Mouse (Mus musculus) hindbrain, embryonic 11.5 days (tissue): Measurements from ENCODE around the gene Banf1. TPM values are rescaled to one million over a fixed set of nuclear protein-coding genes. Genes with fewer than 3 reads are reported as not detected.

Experiments
- ATAC-seq: fragments of 200-750 bp; cut with Nextera tagmentation; 2 replicates; pipeline ENCODE4 v1.8.0; 2017; ENCODE audit warnings: mild to moderate bottlenecking, moderate TSS enrichment, moderate library complexity; ENCODE audit not compliant: low FRiP score
- DNase-seq: peaks from one replicate; pipeline ENCODE4 v3.0.0-alpha.2; 2015; ENCODE audit warnings: low spot score
- H3K27ac ChIP-seq: fragments of 300-500 bp; sonication (generic); 2 replicates; pipeline ENCODE4 v1.5.1; 2014; ENCODE audit warnings: mild to moderate bottlenecking, low read depth, low read length
- H3K27me3 ChIP-seq: fragments of 300-500 bp; sonication (generic); 2 replicates; pipeline ENCODE4 v1.6.1; 2014; ENCODE audit warnings: mild to moderate bottlenecking, low read length, moderate library complexity, mixed read lengths; ENCODE audit not compliant: control insufficient read depth, insufficient read depth
- H3K36me3 ChIP-seq: fragments of 300-500 bp; sonication (generic); 2 replicates; pipeline ENCODE4 v1.6.1; 2014; ENCODE audit warnings: mild to moderate bottlenecking, low read length, moderate library complexity, mixed read lengths; ENCODE audit not compliant: control insufficient read depth, insufficient read depth
- H3K4me1 ChIP-seq: fragments of 300-500 bp; sonication (generic); replicated peaks from 2 replicates; pipeline ENCODE4 v1.6.1; 2014; ENCODE audit warnings: low read length, mixed read lengths; ENCODE audit not compliant: control insufficient read depth, insufficient read depth
- H3K4me2 ChIP-seq: fragments of 300-500 bp; sonication (generic); replicated peaks from 2 replicates; pipeline ENCODE4 v1.6.1; 2014; ENCODE audit warnings: mild to moderate bottlenecking, low read depth, low read length
- H3K4me3 ChIP-seq: fragments of 300-500 bp; sonication (generic); 2 replicates; pipeline ENCODE4 v1.5.1; 2014; ENCODE audit warnings: low read depth, low read length
- H3K9ac ChIP-seq: fragments of 300-500 bp; sonication (generic); 2 replicates; pipeline ENCODE4 v1.6.1; 2014; ENCODE audit warnings: low read depth, low read length
- H3K9me3 ChIP-seq: fragments of 300-500 bp; sonication (generic); 2 replicates; pipeline ENCODE4 v1.6.1; 2016; ENCODE audit warnings: low read length; ENCODE audit not compliant: control insufficient read depth
- WGBS: fragments of 180-500 bp; shearing (Covaris S2); extraction: QIAGEN DNeasy Blood & Tissue Kit; methylation state at CpG from one replicate; pipeline ENCODE4 v1.1.7; 2014; 5-methylcytosine and 5-hydroxymethylcytosine counted together
- polyA plus RNA-seq: library from polyadenylated mRNA; unstranded; fragments of >200 nt; fragmentation: Nextera tagmentation; extraction: Ambion mirVana; gene quantifications from 2 replicates; pipeline ENCODE4 v1.2.1, GENCODE M21; 2014

Banf1 gene
- polyA plus RNA-seq, 1 experiment from 2014 or later: 392 TPM

DNA sequence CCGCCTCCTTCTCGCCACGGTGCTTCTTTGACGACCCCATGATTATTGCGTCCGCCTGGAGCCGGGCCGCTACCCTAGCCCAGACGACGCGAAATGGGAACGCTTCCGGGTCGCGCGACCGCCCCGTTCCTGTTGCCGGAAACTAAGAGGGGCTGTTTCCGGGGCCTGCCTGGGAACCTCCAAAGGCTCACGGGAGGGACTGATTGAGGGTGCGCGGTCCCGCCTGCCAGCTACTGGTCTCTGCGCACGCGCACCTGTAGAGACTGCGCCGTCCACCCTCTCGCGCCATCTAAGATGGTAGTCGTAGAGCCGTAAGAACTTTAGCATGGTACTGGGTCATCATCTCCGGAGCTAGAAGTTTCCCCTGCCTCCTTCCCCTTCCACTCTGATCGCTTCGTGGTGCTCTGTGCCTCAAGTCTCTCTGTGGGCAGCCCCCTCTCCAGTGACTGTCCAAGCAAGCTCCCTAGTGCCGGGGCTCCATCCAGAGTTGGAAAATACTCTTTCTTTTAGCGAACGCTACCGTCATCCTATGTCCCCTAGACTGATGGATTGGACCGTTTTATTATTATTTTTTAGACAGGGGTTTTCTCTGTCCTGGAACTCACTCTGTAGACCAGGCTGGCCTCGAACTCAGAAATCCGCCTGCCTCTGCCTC is 21.7 kb upstream of the Banf1 start, which contains the start of gene Sart1:
Sart1 (minus strand) TSS at position 116 of the 655 bp plus-strand sequence.
- no peaks in the 10 kb centered on the region for H3K27me3 ChIP-seq
- H3K4me3 ChIP-seq: peak within 1 kb of the TSS; percentile 100
- no peaks in the 10 kb centered on the region for H3K36me3 ChIP-seq
- 3% methylated on average over 43 of the region's 43 CpGs for WGBS
- H3K4me1 ChIP-seq: peaks cover 6% of the 10 kb centered on the region; the same call in 1 of the 2 replicates
- no peaks in the 10 kb centered on the region for H3K9me3 ChIP-seq
- peak within 1 kb of the TSS; percentile 91 for H3K9ac ChIP-seq
- H3K4me2 ChIP-seq: peak within 1 kb of the TSS; percentile 93
- peak within 1 kb of the TSS; percentile 73 for H3K27ac ChIP-seq
- ATAC-seq: peak; percentile 97
- DNase-seq: peak; percentile 97

DNA sequence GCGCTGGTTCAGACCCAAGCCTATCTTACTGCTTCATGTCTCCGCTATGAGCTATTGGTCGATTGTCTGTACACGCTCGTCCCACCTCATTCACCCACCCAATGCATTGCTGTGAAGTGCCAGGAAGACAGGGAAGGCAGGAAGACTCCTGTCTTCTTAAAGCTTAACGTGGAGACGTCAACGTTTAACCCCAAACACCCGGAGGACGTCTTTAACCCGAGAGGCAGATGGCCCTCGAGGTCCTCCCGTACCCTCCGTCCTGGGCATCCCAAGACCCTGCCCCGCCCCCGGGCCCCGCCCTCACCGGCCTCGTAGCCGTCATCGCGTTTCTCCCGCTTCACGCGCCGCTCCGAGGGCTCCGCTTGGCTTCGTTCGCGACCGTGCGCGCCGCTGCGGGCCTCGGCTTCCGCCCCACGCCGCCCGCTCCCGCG is 21.1 kb upstream of the Banf1 start:
- DNase-seq: peak; percentile 59
- ATAC-seq: peak; percentile 72
- WGBS: under 1% methylated on average over 28 of the region's 43 CpGs
- peaks cover 6% of the 10 kb centered on the region; the same call in 1 of the 2 replicates for H3K4me1 ChIP-seq
- H3K36me3 ChIP-seq: peaks cover 6% of the 10 kb centered on the region; the same call in 1 of the 2 replicates
- peak overlapping the region; percentile 73; the same call in 1 of the 2 replicates for H3K27ac ChIP-seq
- H3K9me3 ChIP-seq: no peaks in the 10 kb centered on the region
- H3K9ac ChIP-seq: peak overlapping the region; percentile 91
- H3K27me3 ChIP-seq: no peaks in the 10 kb centered on the region
- H3K4me2 ChIP-seq: peak overlapping the region; percentile 93
- H3K4me3 ChIP-seq: peak overlapping the region; percentile 100

DNA sequence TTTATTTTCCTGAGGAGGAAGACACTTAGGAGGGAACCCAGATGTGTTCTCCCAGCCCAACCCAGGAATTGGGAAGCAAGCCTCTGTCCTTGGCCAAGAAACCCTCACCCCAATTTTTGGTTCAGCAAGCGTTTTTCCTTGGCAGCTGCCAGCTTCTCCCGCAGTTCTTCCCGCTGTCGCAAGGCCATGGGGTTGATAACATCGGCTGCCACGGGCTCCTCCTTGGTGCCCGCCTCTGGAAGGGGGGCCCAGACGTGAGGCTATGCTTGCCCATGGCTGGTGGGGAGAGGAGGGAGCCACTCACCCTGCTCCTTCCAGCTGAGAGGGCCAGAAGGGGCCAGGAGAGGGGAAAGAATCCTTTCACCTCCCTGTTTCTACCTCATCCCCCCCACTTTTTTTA is 17.7 kb upstream of the Banf1 start:
- Histone ChIP-seq H3K9ac (no peak overlapping the region), H3K4me1 (peaks cover 6% of the 10 kb centered on the region; the same call in 1 of the 2 replicates), H3K4me3 (no peak overlapping the region), H3K9me3 (no peaks in the 10 kb centered on the region), H3K27ac (no peak overlapping the region), H3K4me2 (no peak overlapping the region), H3K27me3 (no peaks in the 10 kb centered on the region), H3K36me3 (peaks cover 21% of the 10 kb centered on the region)
- ATAC-seq (no peak), DNase-seq (no peak)
- WGBS: 93% methylated on average over 8 of the region's 8 CpGs

- Histone ChIP-seq H3K27me3 (no peaks in the 10 kb centered on the region), H3K27ac (no peak overlapping the region), H3K36me3 (peaks cover 22% of the 10 kb centered on the region), H3K4me1 (peaks cover 4% of the 10 kb centered on the region; the same call in 1 of the 2 replicates), H3K4me2 (no peak overlapping the region), H3K9ac (no peak overlapping the region), H3K4me3 (no peak overlapping the region), H3K9me3 (no peaks in the 10 kb centered on the region)
- ATAC-seq (no peak), DNase-seq (no peak)
- 97% methylated on average over 12 of the region's 12 CpGs for WGBS
Observed at GRCm38 (mm10) chr19:5383326-5383725, 16.4 kb upstream of the Banf1 start.

- Histone ChIP-seq H3K27ac (no peak overlapping the region), H3K36me3 (peaks cover 18% of the 10 kb centered on the region), H3K4me3 (no peak overlapping the region), H3K4me2 (no peak overlapping the region), H3K9ac (no peak overlapping the region), H3K27me3 (no peaks in the 10 kb centered on the region), H3K9me3 (no peaks in the 10 kb centered on the region), H3K4me1 (no peaks in the 10 kb centered on the region)
- DNase-seq (no peak), ATAC-seq (no peak)
- WGBS: 93% methylated on average over 1 of the region's 1 CpGs
Observed at GRCm38 (mm10) chr19:5377446-5377845, 10.5 kb upstream of the Banf1 start.

GRCm38 (mm10) chr19:5374748-5375147 is 7.8 kb upstream of the Banf1 start:
- Histone ChIP-seq H3K27me3 (no peaks in the 10 kb centered on the region), H3K9me3 (no peaks in the 10 kb centered on the region), H3K4me2 (no peak overlapping the region), H3K4me1 (no peaks in the 10 kb centered on the region), H3K9ac (no peak overlapping the region), H3K4me3 (peak overlapping the region; percentile 6; the same call in 1 of the 2 replicates), H3K36me3 (peaks cover 10% of the 10 kb centered on the region; the same call in 1 of the 2 replicates), H3K27ac (no peak overlapping the region)
- ATAC-seq (no peak), DNase-seq (no peak)
- WGBS: 88% methylated on average over 4 of the region's 4 CpGs

DNA sequence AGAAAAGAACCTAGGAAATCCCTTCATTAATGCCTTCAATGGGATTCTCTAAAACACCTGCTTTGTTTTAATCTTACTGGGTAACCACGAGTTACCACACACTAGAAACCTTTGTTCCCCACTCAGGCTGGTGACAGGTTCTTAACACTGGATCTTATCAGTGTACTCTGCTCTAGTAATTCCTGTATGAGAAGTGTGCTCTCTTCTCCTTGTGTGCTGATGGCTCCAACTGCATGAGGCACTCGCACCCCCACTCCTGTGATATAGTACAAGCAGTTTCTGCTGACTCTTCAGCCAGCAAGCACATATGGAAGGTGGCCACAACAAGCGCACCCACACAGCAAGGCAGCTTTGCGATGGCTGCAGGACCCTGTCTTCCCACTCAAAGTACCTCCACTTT is 7.2 kb upstream of the Banf1 start:
- 84% methylated on average over 4 of the region's 4 CpGs for WGBS

DNA sequence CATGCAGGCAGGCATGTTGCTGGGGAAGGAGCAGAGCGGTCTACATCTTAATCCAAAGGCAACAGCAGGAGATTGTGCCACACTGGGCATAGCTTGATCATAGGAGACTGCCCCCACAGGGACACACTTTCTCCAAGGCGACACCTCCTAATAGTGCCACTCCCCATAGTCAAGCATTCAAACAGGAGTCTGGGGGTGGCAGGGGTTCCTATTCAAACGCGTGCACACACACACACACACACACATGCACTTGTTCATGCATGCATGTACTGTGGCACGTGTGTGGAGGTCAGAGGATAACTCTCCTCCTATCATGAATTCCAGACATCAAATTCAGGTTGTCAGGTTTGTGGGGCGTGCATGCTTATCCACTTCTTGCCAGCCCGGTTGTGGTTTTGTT is 5.8 kb upstream of the Banf1 start:
- Histone ChIP-seq H3K4me1 (peaks cover 4% of the 10 kb centered on the region; the same call in 1 of the 2 replicates), H3K4me2 (no peak overlapping the region), H3K9ac (no peak overlapping the region), H3K27ac (no peak overlapping the region), H3K4me3 (no peak overlapping the region), H3K9me3 (no peaks in the 10 kb centered on the region), H3K27me3 (no peaks in the 10 kb centered on the region), H3K36me3 (peaks cover 6% of the 10 kb centered on the region; the same call in 1 of the 2 replicates)
- ATAC-seq: no peak
- 96% methylated on average over 7 of the region's 7 CpGs for WGBS
- DNase-seq: no peak

More for the DNA sequence above, 7.2 kb upstream of the Banf1 start:
- no peaks in the 10 kb centered on the region for H3K9me3 ChIP-seq
- H3K27ac ChIP-seq: no peak overlapping the region
- H3K9ac ChIP-seq: no peak overlapping the region
- ATAC-seq (no peak), DNase-seq (no peak)
- no peaks in the 10 kb centered on the region for H3K27me3 ChIP-seq
- no peaks in the 10 kb centered on the region for H3K4me1 ChIP-seq
- no peak overlapping the region for H3K4me3 ChIP-seq
- peaks cover 10% of the 10 kb centered on the region; the same call in 1 of the 2 replicates for H3K36me3 ChIP-seq
- no peak overlapping the region for H3K4me2 ChIP-seq

DNA sequence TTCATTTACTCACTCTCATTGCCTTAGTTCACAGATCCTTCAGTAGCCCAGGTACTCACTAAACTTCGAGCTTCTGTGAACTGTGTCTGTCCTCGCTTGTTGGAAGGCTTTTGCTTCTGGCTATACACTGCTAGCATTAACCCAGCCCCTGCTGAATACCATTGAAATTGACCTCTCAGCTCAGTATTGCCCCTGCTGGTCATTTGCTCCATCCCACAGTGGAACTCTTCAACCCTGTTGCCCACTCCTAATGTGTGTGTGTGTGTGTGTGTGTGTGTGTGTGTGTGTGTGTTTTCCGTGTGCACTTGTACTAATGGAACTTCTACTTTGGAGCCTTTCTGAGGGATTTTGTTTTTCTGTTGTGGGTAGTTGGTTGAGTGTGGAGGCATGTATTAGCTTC is 4.0 kb upstream of the Banf1 start:
- Histone ChIP-seq H3K4me3 (no peak overlapping the region), H3K4me1 (peaks cover 4% of the 10 kb centered on the region; the same call in 1 of the 2 replicates), H3K27me3 (no peaks in the 10 kb centered on the region), H3K36me3 (peaks cover 6% of the 10 kb centered on the region; the same call in 1 of the 2 replicates), H3K9ac (no peak overlapping the region), H3K4me2 (no peak overlapping the region), H3K27ac (no peak overlapping the region), H3K9me3 (no peaks in the 10 kb centered on the region)
- ATAC-seq (no peak), DNase-seq (peak; percentile 11)
- 88% methylated on average over 3 of the region's 3 CpGs for WGBS
